Mouse (Mus musculus) bone marrow macrophage, adult 2 months (primary cell): ENCODE measurements around the gene Sbno1.

ENCODE experiments used
- CTCF ChIP-seq: IDR thresholded peaks from 2 replicates; pipeline ENCODE4 v1.5.1; 2012; ENCODE audit warnings: low read depth, mild to moderate bottlenecking, low read length, moderate library complexity
- POLR2A ChIP-seq: IDR thresholded peaks from 2 replicates; pipeline ENCODE4 v1.6.1; 2012; ENCODE audit warnings: mild to moderate bottlenecking, low read depth, low read length, borderline replicate concordance

GRCm38 (mm10) chr5:124456762-124457161 is 31.0 kb upstream of the Sbno1 start:
- no peak for TF ChIP-seq POLR2A
- no peak for TF ChIP-seq CTCF
